Mouse (Mus musculus) liver, embryonic 14.5 days (tissue): ENCODE data around the gene Rab32. TPM values are rescaled to one million over a fixed set of nuclear protein-coding genes. Genes with fewer than 3 reads are reported as not detected.

Experiments
- ATAC-seq: fragments of 200-750 bp; cut with Nextera tagmentation; 2 replicates; pipeline ENCODE4 v1.8.0; 2017; ENCODE audit warnings: moderate number of reproducible peaks, mild to moderate bottlenecking, moderate library complexity; ENCODE audit not compliant: insufficient read depth
- DNase-seq, 3 experiments: peaks; one replicate each; pipeline ENCODE4 v3.0.0-alpha.2; 2012 to 2013; ENCODE audit warnings: low read depth in 3 of 3, low spot score in 3 of 3
- H3K27ac ChIP-seq: fragments of 300-500 bp; sonication (generic); 2 replicates; pipeline ENCODE4 v1.5.1; 2014; ENCODE audit warnings: moderate library complexity, mild to moderate bottlenecking, control low read depth, inconsistent platforms
- H3K27me3 ChIP-seq: fragments of 300-500 bp; sonication (generic); 2 replicates; pipeline ENCODE4 v1.6.1; 2014; ENCODE audit warnings: mild to moderate bottlenecking, low read length, moderate library complexity; ENCODE audit not compliant: control insufficient read depth, insufficient read depth
- H3K36me3 ChIP-seq: fragments of 300-500 bp; sonication (generic); replicated peaks from 2 replicates; pipeline ENCODE4 v1.6.1; 2014; ENCODE audit warnings: low read depth; ENCODE audit not compliant: control insufficient read depth, insufficient read depth
- H3K4me1 ChIP-seq, 2 experiments: fragments of 200-500 bp in 1 of 2; fragments of 300-500 bp in 1 of 2; sonication (generic) in 1 of 2; replicated peaks; 2 replicates each; pipeline ENCODE4 v1.6.1; 2012 to 2014; ENCODE audit warnings: antibody characterized with exemption in 1 of 2, inconsistent platforms in 1 of 2, low read length in 1 of 2; ENCODE audit not compliant: control insufficient read depth in 2 of 2, insufficient read depth in 2 of 2
- H3K4me2 ChIP-seq: fragments of 300-500 bp; sonication (generic); 2 replicates; pipeline ENCODE4 v1.6.1; 2014; ENCODE audit warnings: low read depth, mild to moderate bottlenecking, control low read depth, moderate library complexity
- H3K4me3 ChIP-seq, 2 experiments: fragments of 200-500 bp in 1 of 2; fragments of 300-500 bp in 1 of 2; sonication (generic) in 1 of 2; 2 replicates each; pipeline ENCODE4 v1.5.1; 2012 to 2014; ENCODE audit warnings: low read depth in 2 of 2, low read length in 2 of 2, mild to moderate bottlenecking in 2 of 2, control low read depth in 1 of 2, inconsistent platforms in 1 of 2, moderate library complexity in 1 of 2; ENCODE audit not compliant: insufficient read depth in 1 of 2
- H3K9ac ChIP-seq: fragments of 300-500 bp; sonication (generic); replicated peaks from 2 replicates; pipeline ENCODE4 v1.6.1; 2014; ENCODE audit warnings: mild to moderate bottlenecking, control low read depth, moderate library complexity
- H3K9me3 ChIP-seq: fragments of 300-500 bp; sonication (generic); 2 replicates; pipeline ENCODE4 v1.6.1; 2016; ENCODE audit warnings: low read length, mixed read lengths; ENCODE audit not compliant: control insufficient read depth
- CTCF ChIP-seq: IDR thresholded peaks from 2 replicates; pipeline ENCODE4 v1.5.1; 2016; ENCODE audit warnings: antibody characterized with exemption, low read depth, control low read depth
- EP300 ChIP-seq: IDR thresholded peaks from 2 replicates; pipeline ENCODE4 v1.6.1; 2016; ENCODE audit warnings: antibody characterized with exemption, low read depth
- WGBS: fragments of 180-500 bp; shearing (Covaris S2); extraction: QIAGEN DNeasy Blood & Tissue Kit; methylation state at CpG from one replicate; pipeline ENCODE4 v1.1.7; 2014; ENCODE audit not compliant: insufficient replicate concordance; 5-methylcytosine and 5-hydroxymethylcytosine counted together
- polyA plus RNA-seq, 2 experiments: library from polyadenylated mRNA; depleted of rRNA in 1 of 2; stranded (reverse) in 1 of 2; unstranded in 1 of 2; fragments of >200 nt; fragmentation: Nextera tagmentation in 1 of 2; extraction: Ambion mirVana in 1 of 2; gene quantifications; 2 replicates each; pipeline versions ENCODE4 v1.2.1 to v1.2.3; 2012 to 2014

The Rab32 gene
- polyA plus RNA-seq, 2 experiments = 8.4 to 18.6 TPM

- ATAC-seq (no peak), DNase-seq (no peak)
- TF ChIP-seq CTCF (no peak), EP300 (no peak)
- Histone ChIP-seq H3K9ac (no peak overlapping the region), H3K27ac (no peak overlapping the region), H3K36me3 (no peaks in the 10 kb centered on the region), H3K4me3 (peak overlapping the region in 1 of 2 experiments; percentile 49; a peak in 2 of 4 replicates), H3K4me1 (no peaks in the 10 kb centered on the region), H3K4me2 (peak overlapping the region; percentile 48), H3K9me3 (no peaks in the 10 kb centered on the region), H3K27me3 (no peaks in the 10 kb centered on the region)
- WGBS = 28% methylated on average over 5 of the region's 5 CpGs
Measured at GRCm38 (mm10) chr10:10558337-10558711, 259 bp upstream of the Rab32 start.

GRCm38 (mm10) chr10:10557085-10557484 is 980 bp downstream of the Rab32 start:
- DNase-seq (no peak), ATAC-seq (no peak)
- no peak overlapping the region for H3K9ac ChIP-seq
- no peaks in the 10 kb centered on the region for H3K4me1 ChIP-seq
- no peak overlapping the region for H3K27ac ChIP-seq
- 6% methylated on average over 8 of the region's 8 CpGs for WGBS
- peak overlapping the region; percentile 48 for H3K4me2 ChIP-seq
- H3K27me3 ChIP-seq = no peaks in the 10 kb centered on the region
- peak overlapping the region; percentile 49 to 53 for H3K4me3 ChIP-seq
- no peaks in the 10 kb centered on the region for H3K9me3 ChIP-seq
- H3K36me3 ChIP-seq = no peaks in the 10 kb centered on the region
- TF ChIP-seq EP300 (no peak), CTCF (no peak)

- no peak overlapping the region for H3K27ac ChIP-seq
- no peaks in the 10 kb centered on the region for H3K27me3 ChIP-seq
- no peaks in the 10 kb centered on the region for H3K36me3 ChIP-seq
- no peaks in the 10 kb centered on the region for H3K9me3 ChIP-seq
- H3K4me2 ChIP-seq = no peak overlapping the region
- ATAC-seq = no peak
- no peak for TF ChIP-seq CTCF
- no peak for TF ChIP-seq EP300
- no peak overlapping the region for H3K9ac ChIP-seq
- no peaks in the 10 kb centered on the region for H3K4me1 ChIP-seq
- 51% methylated on average over 3 of the region's 3 CpGs for WGBS
- H3K4me3 ChIP-seq = no peak overlapping the region
- no peak for DNase-seq
Measured at GRCm38 (mm10) chr10:10555676-10556075, 2.4 kb downstream of the Rab32 start.

- Histone ChIP-seq H3K4me2 (no peak overlapping the region), H3K36me3 (no peaks in the 10 kb centered on the region), H3K27me3 (no peaks in the 10 kb centered on the region), H3K9me3 (no peaks in the 10 kb centered on the region), H3K27ac (no peak overlapping the region), H3K9ac (no peak overlapping the region), H3K4me3 (no peak overlapping the region), H3K4me1 (no peaks in the 10 kb centered on the region)
- ATAC-seq = no peak
- WGBS = 59% methylated on average over 5 of the region's 5 CpGs
- TF ChIP-seq EP300 = no peak
- TF ChIP-seq CTCF = no peak
- no peak for DNase-seq
Measured at GRCm38 (mm10) chr10:10555221-10555620, 2.8 kb downstream of the Rab32 start.

GRCm38 (mm10) chr10:10550134-10550533 is 7.9 kb downstream of the Rab32 start:
- ATAC-seq (no peak), DNase-seq (no peak)
- H3K27ac ChIP-seq = no peak overlapping the region
- no peak for TF ChIP-seq CTCF
- TF ChIP-seq EP300 = no peak
- H3K36me3 ChIP-seq = no peaks in the 10 kb centered on the region
- no peak overlapping the region for H3K4me2 ChIP-seq
- WGBS = 54% methylated on average over 1 of the region's 1 CpGs
- H3K27me3 ChIP-seq = no peaks in the 10 kb centered on the region
- H3K9me3 ChIP-seq = no peaks in the 10 kb centered on the region
- no peak overlapping the region for H3K4me3 ChIP-seq
- H3K9ac ChIP-seq = no peak overlapping the region
- no peaks in the 10 kb centered on the region for H3K4me1 ChIP-seq

GRCm38 (mm10) chr10:10546623-10547022 is 11.4 kb downstream of the Rab32 start:
- Histone ChIP-seq H3K9me3 (no peaks in the 10 kb centered on the region), H3K36me3 (no peaks in the 10 kb centered on the region), H3K4me3 (no peak overlapping the region), H3K4me2 (no peak overlapping the region), H3K9ac (no peak overlapping the region), H3K27ac (no peak overlapping the region), H3K27me3 (no peaks in the 10 kb centered on the region), H3K4me1 (no peaks in the 10 kb centered on the region)
- TF ChIP-seq EP300 (no peak), CTCF (no peak)
- WGBS = 51% methylated on average over 5 of the region's 5 CpGs
- ATAC-seq = no peak
- DNase-seq = no peak
